Mouse (Mus musculus) embryonic facial prominence, embryonic 15.5 days (tissue): ENCODE results near the gene Ace. TPM values are rescaled to one million over a fixed set of nuclear protein-coding genes. Genes with fewer than 3 reads are reported as not detected.
"Not testable (repeated sequence)": the region's sequence is repeated elsewhere in the genome, so short reads cannot be mapped to it uniquely, and the experiment has no call there.

Experiments
- ATAC-seq: fragments of 200-750 bp; cut with Nextera tagmentation; 2 replicates; pipeline ENCODE4 v1.8.0; 2017; ENCODE audit warnings: low read depth, moderate TSS enrichment; ENCODE audit not compliant: insufficient number of reproducible peaks, low FRiP score, low TSS enrichment
- H3K27ac ChIP-seq: fragments of 300-500 bp; sonication (generic); replicated peaks from 2 replicates; pipeline ENCODE4 v1.5.1; 2015; ENCODE audit warnings: mild to moderate bottlenecking, inconsistent platforms
- H3K27me3 ChIP-seq: fragments of 300-500 bp; sonication (generic); 2 replicates; pipeline ENCODE4 v1.6.1; 2015; ENCODE audit warnings: inconsistent platforms
- H3K36me3 ChIP-seq: fragments of 300-500 bp; sonication (generic); 2 replicates; pipeline ENCODE4 v1.6.1; 2015; ENCODE audit warnings: mild to moderate bottlenecking, inconsistent platforms
- H3K4me1 ChIP-seq: fragments of 300-500 bp; sonication (generic); 2 replicates; pipeline ENCODE4 v1.6.1; 2015; ENCODE audit warnings: inconsistent platforms
- H3K4me2 ChIP-seq: fragments of 300-500 bp; sonication (generic); replicated peaks from 2 replicates; pipeline ENCODE4 v1.6.1; 2015; ENCODE audit warnings: mild to moderate bottlenecking, inconsistent platforms
- H3K4me3 ChIP-seq: fragments of 300-500 bp; sonication (generic); replicated peaks from 2 replicates; pipeline ENCODE4 v1.5.1; 2015; ENCODE audit warnings: mild to moderate bottlenecking, inconsistent platforms
- H3K9ac ChIP-seq: fragments of 300-500 bp; sonication (generic); 2 replicates; pipeline ENCODE4 v1.6.1; 2015; ENCODE audit warnings: inconsistent platforms
- H3K9me3 ChIP-seq: fragments of 300-500 bp; sonication (generic); replicated peaks from 2 replicates; pipeline ENCODE4 v1.6.1; 2016; ENCODE audit warnings: inconsistent platforms
- WGBS: fragments of 180-500 bp; shearing (Covaris S2); methylation state at CpG from one replicate; pipeline ENCODE4 v1.1.7; 2015; 5-methylcytosine and 5-hydroxymethylcytosine counted together
- polyA plus RNA-seq: library from polyadenylated mRNA; unstranded; fragments of >200 nt; fragmentation: Nextera tagmentation; extraction: Ambion mirVana; gene quantifications from 2 replicates; pipeline ENCODE4 v1.2.1, GENCODE M21; 2015

Ace gene
- polyA plus RNA-seq, 1 experiment from 2014 or later, result 1.3 TPM

- WGBS, result 93% methylated on average over 5 of the region's 5 CpGs
- Histone ChIP-seq H3K27ac (no peak overlapping the region), H3K9me3 (no peaks in the 10 kb centered on the region), H3K4me3 (no peak overlapping the region), H3K36me3 (no peaks in the 10 kb centered on the region), H3K9ac (no peak overlapping the region), H3K4me2 (no peak overlapping the region), H3K4me1 (no peaks in the 10 kb centered on the region), H3K27me3 (no peaks in the 10 kb centered on the region)
- no peak for ATAC-seq
These were observed 59.9 kb downstream of the Ace start for GRCm38 (mm10) chr11:106027607-106028006.

DNA sequence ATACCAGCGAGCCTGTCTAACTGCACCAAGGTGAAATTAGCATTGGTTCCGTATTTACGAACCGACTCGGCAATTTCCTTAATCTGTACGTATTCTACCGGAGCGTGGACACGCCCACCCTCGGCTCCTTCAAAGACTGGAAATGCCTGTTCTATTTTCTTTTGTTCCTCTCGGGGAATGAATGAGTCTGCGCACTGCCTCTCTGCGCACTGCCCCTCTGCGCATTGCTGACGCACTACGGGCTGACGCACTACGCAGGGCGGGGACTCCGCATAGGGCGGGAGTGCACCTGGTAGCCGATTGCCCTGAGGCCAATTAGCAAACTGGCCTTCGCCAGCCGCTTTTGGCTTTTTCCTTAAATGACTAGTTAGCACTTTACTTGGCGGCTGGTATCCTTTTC is 64.3 kb downstream of the Ace start:
- ATAC-seq, H3K36me3 ChIP-seq, H3K4me2 ChIP-seq, H3K9ac ChIP-seq, H3K9me3 ChIP-seq, H3K27me3 ChIP-seq, H3K27ac ChIP-seq: not testable (repeated sequence)
- 40% methylated on average over 11 of the region's 25 CpGs for WGBS
- peaks cover 14% of the 10 kb centered on the region; the same call in 1 of the 2 replicates for H3K4me1 ChIP-seq
- peak overlapping the region; percentile 44 for H3K4me3 ChIP-seq

- WGBS, result 24% methylated on average over 11 of the region's 11 CpGs
- H3K4me1 ChIP-seq, result peaks cover 24% of the 10 kb centered on the region
- peak overlapping the region; percentile 19 for H3K4me3 ChIP-seq
- peak overlapping the region; percentile 80 for H3K27ac ChIP-seq
- peak; percentile 44; the same call in 1 of the 2 replicates for ATAC-seq
- peak overlapping the region; percentile 39 for H3K4me2 ChIP-seq
- no peaks in the 10 kb centered on the region for H3K9me3 ChIP-seq
- no peaks in the 10 kb centered on the region for H3K27me3 ChIP-seq
- H3K36me3 ChIP-seq, result no peaks in the 10 kb centered on the region
- H3K9ac ChIP-seq, result no peak overlapping the region
These were observed 65.8 kb downstream of the Ace start for GRCm38 (mm10) chr11:106033491-106033919.

DNA sequence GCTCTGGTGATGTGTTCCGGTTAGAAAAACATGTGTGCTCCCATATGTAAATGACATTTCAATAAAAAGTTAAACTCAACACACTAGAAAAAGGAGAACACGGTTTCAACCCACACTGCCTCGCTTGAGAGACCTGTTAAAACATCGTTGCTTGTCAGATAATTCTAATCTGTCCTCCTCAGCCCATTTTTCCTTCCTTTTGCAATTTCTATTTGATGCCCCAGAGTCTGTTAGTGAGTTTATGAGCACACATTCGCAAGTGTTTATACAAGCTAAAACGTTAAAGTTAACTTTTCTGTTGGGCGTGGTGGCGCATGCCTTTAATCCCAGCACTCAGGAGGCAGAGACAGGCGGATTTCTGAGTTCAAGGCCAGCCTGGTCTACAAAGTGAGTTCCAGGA is 67.2 kb downstream of the Ace start:
- Histone ChIP-seq H3K4me1 (peaks cover 26% of the 10 kb centered on the region), H3K4me3 (no peak overlapping the region), H3K9ac (no peak overlapping the region), H3K36me3 (no peaks in the 10 kb centered on the region), H3K9me3 (no peaks in the 10 kb centered on the region), H3K27me3 (no peaks in the 10 kb centered on the region), H3K4me2 (no peak overlapping the region), H3K27ac (no peak overlapping the region)
- 83% methylated on average over 9 of the region's 9 CpGs for whole genome bisulfite sequencing
- ATAC-seq, result no peak

DNA sequence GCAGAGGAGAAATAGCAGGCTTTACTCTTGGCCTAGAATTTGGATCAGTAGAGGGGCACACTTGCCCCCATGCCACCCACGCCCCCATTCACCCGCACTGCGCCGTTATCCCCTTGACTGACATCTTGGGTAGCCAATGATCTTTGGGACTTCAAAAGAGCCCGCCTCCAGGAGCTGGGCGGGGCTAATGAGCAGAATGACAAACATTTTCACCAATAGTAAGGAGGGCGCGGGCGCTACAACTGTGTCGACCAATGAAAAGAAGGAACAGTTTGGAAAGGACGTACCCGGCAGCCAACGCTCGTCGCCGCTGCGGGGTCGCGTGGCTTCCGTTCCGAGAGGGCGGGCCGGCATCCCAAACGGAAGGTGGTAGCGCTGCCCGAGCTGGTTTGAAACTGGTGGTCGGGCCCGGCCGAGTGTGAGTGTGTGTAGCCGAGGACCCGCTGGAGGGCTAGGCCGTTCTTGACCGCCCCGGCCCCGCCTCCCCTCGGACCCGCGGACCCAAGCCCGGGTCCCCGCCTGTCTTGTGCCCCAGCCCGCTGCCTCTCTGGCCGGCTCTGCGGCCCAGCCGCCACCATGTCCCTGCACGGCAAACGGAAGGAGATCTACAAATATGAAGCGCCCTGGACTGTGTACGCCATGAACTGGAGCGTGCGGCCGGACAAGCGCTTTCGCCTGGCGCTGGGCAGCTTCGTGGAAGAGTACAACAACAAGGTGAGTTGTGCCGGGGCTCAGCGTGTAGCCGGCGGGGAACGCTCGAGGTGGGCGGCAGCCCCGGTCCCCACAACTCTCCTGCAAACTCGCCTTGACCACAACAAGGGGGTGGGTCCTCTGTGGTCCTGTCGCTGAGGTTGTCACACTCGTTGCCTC is 69.0 kb downstream of the Ace start, which contains the start of gene Dcaf7:
Gene Dcaf7 (plus strand): TSS at position 325 of the 870 bp plus-strand sequence.
- no peaks in the 10 kb centered on the region for H3K27me3 ChIP-seq
- peak within 1 kb of the TSS; percentile 78 for H3K4me2 ChIP-seq
- H3K9me3 ChIP-seq, result no peaks in the 10 kb centered on the region
- ATAC-seq, result peak; percentile 99
- peak within 1 kb of the TSS; percentile 91 for H3K27ac ChIP-seq
- peaks cover 26% of the 10 kb centered on the region for H3K4me1 ChIP-seq
- no peaks in the 10 kb centered on the region for H3K36me3 ChIP-seq
- H3K4me3 ChIP-seq, result peak within 1 kb of the TSS; percentile 87
- H3K9ac ChIP-seq, result peak within 1 kb of the TSS; percentile 86
- under 1% methylated on average over 66 of the region's 66 CpGs for WGBS

DNA sequence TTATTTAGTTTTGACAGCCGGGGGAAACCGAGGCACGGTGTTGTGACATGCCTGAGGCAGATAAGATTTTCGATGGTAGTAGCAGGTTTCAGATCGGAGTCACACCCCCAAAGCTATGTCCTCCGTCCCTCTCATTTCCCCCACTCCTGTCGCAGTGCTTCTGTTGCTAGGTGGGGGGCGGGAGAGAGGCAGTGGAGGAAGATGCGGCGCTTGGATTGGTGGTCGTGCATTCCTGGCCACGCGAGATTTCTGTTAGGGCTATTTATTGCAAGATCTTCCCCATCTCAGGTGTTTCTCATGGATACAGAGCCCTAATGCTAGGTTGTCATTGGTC is 69.6 kb downstream of the Ace start:
- H3K9me3 ChIP-seq, result no peaks in the 10 kb centered on the region
- WGBS, result under 1% methylated on average over 13 of the region's 13 CpGs

More for the DNA sequence above, 69.6 kb downstream of the Ace start:
- H3K36me3 ChIP-seq, result no peaks in the 10 kb centered on the region
- no peak for ATAC-seq
- no peaks in the 10 kb centered on the region for H3K27me3 ChIP-seq
- H3K4me2 ChIP-seq, result peak overlapping the region; percentile 78
- H3K4me3 ChIP-seq, result peak overlapping the region; percentile 87
- H3K9ac ChIP-seq, result peak overlapping the region; percentile 86
- H3K27ac ChIP-seq, result peak overlapping the region; percentile 91
- H3K4me1 ChIP-seq, result peaks cover 26% of the 10 kb centered on the region

Other genes with a start within 250 kb of the Ace start
- gene Cyb561, start 14.6 kb upstream of the Ace start, polyA plus RNA-seq, result 29.5 and 34.6 TPM in 2 replicates
- not detected in 2 replicates for gene Ace3, start 26.7 kb downstream of the Ace start, polyA plus RNA-seq
- 0.76 and 0.98 TPM in 2 replicates for gene Kcnh6, start 40.2 kb downstream of the Ace start, polyA plus RNA-seq
- 59.9 and 64.3 TPM in 2 replicates for gene Dcaf7, start 68.9 kb downstream of the Ace start, polyA plus RNA-seq
- gene Taco1, start 98.1 kb downstream of the Ace start, polyA plus RNA-seq, result 9.2 and 10.1 TPM in 2 replicates
- gene Map3k3, start 116.7 kb downstream of the Ace start, polyA plus RNA-seq, result 27.5 and 27.6 TPM in 2 replicates
- 0.71 TPM in 1 of 2 replicates, not detected in the other for gene Gm10840, start 192.9 kb downstream of the Ace start, polyA plus RNA-seq
- gene Limd2, start 192.9 kb downstream of the Ace start, polyA plus RNA-seq, result 250 and 257 TPM in 2 replicates
- 28.4 and 29.3 TPM in 2 replicates for gene Strada, start 234.2 kb downstream of the Ace start, polyA plus RNA-seq
- 88.9 and 91.8 TPM in 2 replicates for gene Ccdc47, start 248.4 kb downstream of the Ace start, polyA plus RNA-seq
- gene Ddx42, start 249.0 kb downstream of the Ace start, polyA plus RNA-seq, result 71.1 and 77.5 TPM in 2 replicates